Mouse (Mus musculus): Measurements from ENCODE around the gene Dtnb.

- TF ChIP-seq CTCF (IDR thresholded peaks at IDR 0.05; ENCODE audit: extremely low read depth, insufficient read length, insufficient replicate concordance, low read depth, low read length) (no peak), POLR2A (IDR thresholded peaks at IDR 0.05; ENCODE audit: low read depth, low read length) (no peak)
These were observed 37.6 kb downstream of the Dtnb start for GRCm38 (mm10) chr12:3609747-3610146.
